Mouse (Mus musculus) olfactory bulb, adult 2 months (tissue): Measurements from ENCODE around the gene Hist1h2bj.

Experiments used
- CTCF ChIP-seq: fragments of 200-500 bp; IDR thresholded peaks from 2 replicates; pipeline ENCODE4 v1.5.1; 2012; ENCODE audit warnings: low read depth, mild to moderate bottlenecking, low read length, moderate library complexity; ENCODE audit not compliant: insufficient read depth
- POLR2A ChIP-seq: fragments of 200-500 bp; IDR thresholded peaks from 2 replicates; pipeline ENCODE4 v1.6.1; 2012; ENCODE audit warnings: mild to moderate bottlenecking, low read depth, low read length, moderate library complexity; ENCODE audit not compliant: insufficient read depth

GRCm38 (mm10) chr13:21993957-21994738, 48.9 kb upstream of the Hist1h2bj start:
- TF ChIP-seq CTCF = no peak
- TF ChIP-seq POLR2A = no peak
